In genomic region chr3:109578347-109578746, GRCm38 (mm10) we compare ENCODE assay signal across 19 mouse cellular contexts.
DNase-seq lines count a peak whose midpoint lies in the region; ATAC-seq and TF ChIP-seq lines count a peak whose summit lies in the region.
"Had no signal": no experiment of that assay in that cellular context is flagged by ENCODE, and none has a peak within 500 bp of the region (broad histone marks: within the 10 kb centered on the region; RNA-seq: fewer than 3 reads in every experiment).

No protein-coding gene starts in this region.

- H3K4me3 ChIP-seq in intestine, embryonic 15.5 days (replicated peaks), result no peak overlapping the region
- H3K4me3 ChIP-seq in intestine, postnatal 0 days (ENCODE audit: low read depth, low read length), result no peak overlapping the region
- no peak overlapping the region for H3K4me3 ChIP-seq in kidney, postnatal 0 days (replicated peaks; ENCODE audit: low read depth, low read length)
- H3K4me3 ChIP-seq in small intestine, adult 2 months (ENCODE audit: low read depth, low read length), result no peak overlapping the region
- H3K4me3 ChIP-seq: embryonic facial prominence, embryonic 13.5 days; hindbrain, embryonic 12.5 days; limb, embryonic 12.5 days; liver, embryonic 15.5 days; midbrain, embryonic 13.5 days; neural tube, embryonic 13.5 days had no signal

- 0 out of 2 replicates have a peak, but pooled peaks cover 2% of the 10 kb centered on the region for H3K4me1 ChIP-seq in intestine, embryonic 15.5 days (replicated peaks)
- H3K4me1 ChIP-seq in intestine, postnatal 0 days (replicated peaks; ENCODE audit: control insufficient read depth, insufficient read depth, low read length), result no peaks in the 10 kb centered on the region
- no peaks in the 10 kb centered on the region for H3K4me1 ChIP-seq in kidney, postnatal 0 days (replicated peaks; ENCODE audit: insufficient read depth, low read length)
- H3K4me1 ChIP-seq in small intestine, adult 2 months (ENCODE audit: control insufficient read depth, insufficient read depth, insufficient read length, low read length), result peaks cover 10% of the 10 kb centered on the region; the same call in 1 of the 2 replicates
- H3K4me1 ChIP-seq: hindbrain, embryonic 12.5 days; liver, embryonic 15.5 days; midbrain, embryonic 13.5 days; neural tube, embryonic 13.5 days had no signal

- no peaks in the 10 kb centered on the region for H3K36me3 ChIP-seq in intestine, embryonic 15.5 days
- no peaks in the 10 kb centered on the region for H3K36me3 ChIP-seq in intestine, postnatal 0 days (ENCODE audit: control insufficient read depth, insufficient read depth)
- H3K36me3 ChIP-seq in kidney, postnatal 0 days (ENCODE audit: insufficient read depth, low read length), result no peaks in the 10 kb centered on the region
- H3K36me3 ChIP-seq in small intestine, adult 2 months (ENCODE audit: control insufficient read depth, insufficient read depth, low read length), result no peaks in the 10 kb centered on the region
- H3K36me3 ChIP-seq: embryonic facial prominence, embryonic 13.5 days; hindbrain, embryonic 12.5 days; limb, embryonic 12.5 days; liver, embryonic 15.5 days; midbrain, embryonic 13.5 days had no signal

- TF ChIP-seq POLR2A in small intestine, adult 2 months (IDR thresholded peaks at IDR 0.05; ENCODE audit: low read depth, low read length), result no peak

- peak; percentile 24 for DNase-seq in kidney, postnatal 0 days (ENCODE audit: low spot score)
- DNase-seq in thymus, postnatal 14 days, result no peak
- DNase-seq in adrenal gland, postnatal 25 days, result no peak
- no peak for DNase-seq in layer of hippocampus, postnatal 36 days
- DNase-seq: cerebellum, adult 8-10 months; gastrocnemius, postnatal 36 days; lung, postnatal 10 days; spleen, adult 18-20 months; thymus, adult 2 months had no signal

- H3K4me2 ChIP-seq in intestine, embryonic 15.5 days (replicated peaks), result no peak overlapping the region
- H3K4me2 ChIP-seq in intestine, postnatal 0 days (replicated peaks; ENCODE audit: low read depth), result 0 out of 2 replicates have a peak overlapping the region, but pooled peaks have one; percentile 18
- no peak overlapping the region for H3K4me2 ChIP-seq in kidney, postnatal 0 days (ENCODE audit: low read length)
- H3K4me2 ChIP-seq: embryonic facial prominence, embryonic 13.5 days; hindbrain, embryonic 12.5 days; limb, embryonic 12.5 days; liver, embryonic 15.5 days; midbrain, embryonic 13.5 days; neural tube, embryonic 13.5 days had no signal

- H3K9ac ChIP-seq in intestine, embryonic 15.5 days, result no peak overlapping the region
- H3K9ac ChIP-seq in intestine, postnatal 0 days (ENCODE audit: low read depth, low read length), result no peak overlapping the region
- no peak overlapping the region for H3K9ac ChIP-seq in kidney, postnatal 0 days (ENCODE audit: low read depth, low read length)
- H3K9ac ChIP-seq: embryonic facial prominence, embryonic 13.5 days; hindbrain, embryonic 12.5 days; limb, embryonic 12.5 days; liver, embryonic 15.5 days; midbrain, embryonic 13.5 days; neural tube, embryonic 13.5 days had no signal

- WGBS in intestine, embryonic 15.5 days, result 45% methylated on average over 3 of the region's 3 CpGs
- WGBS in intestine, postnatal 0 days, result 29% methylated on average over 3 of the region's 3 CpGs
- WGBS in kidney, postnatal 0 days, result 49% methylated on average over 3 of the region's 3 CpGs
- 41% methylated on average over 3 of the region's 3 CpGs for WGBS in small intestine, adult 2 months

- no peak overlapping the region for H3K27ac ChIP-seq in intestine, embryonic 15.5 days
- H3K27ac ChIP-seq in intestine, postnatal 0 days (ENCODE audit: low read depth, low read length), result peak overlapping the region; percentile 63
- H3K27ac ChIP-seq in kidney, postnatal 0 days, result peak overlapping the region; percentile 58
- H3K27ac ChIP-seq in small intestine, adult 2 months (ENCODE audit: insufficient read depth, low read depth, low read length), result peak overlapping the region; percentile 84
- H3K27ac ChIP-seq: embryonic facial prominence, embryonic 13.5 days; hindbrain, embryonic 12.5 days; limb, embryonic 12.5 days; liver, embryonic 15.5 days; midbrain, embryonic 13.5 days; neural tube, embryonic 13.5 days had no signal

- peak; percentile 90 for ATAC-seq in intestine, embryonic 15.5 days
- ATAC-seq in intestine, postnatal 0 days, result peak; percentile 98
- ATAC-seq in kidney, postnatal 0 days (replicated peaks; ENCODE audit: low FRiP score, low read depth), result peak; percentile 91
- ATAC-seq: forebrain, embryonic 16.5 days; midbrain, embryonic 13.5 days had no signal

- H3K27me3 ChIP-seq in intestine, embryonic 15.5 days (replicated peaks), result no peaks in the 10 kb centered on the region
- no peaks in the 10 kb centered on the region for H3K27me3 ChIP-seq in intestine, postnatal 0 days (replicated peaks; ENCODE audit: control insufficient read depth, insufficient read depth, low read length)
- no peaks in the 10 kb centered on the region for H3K27me3 ChIP-seq in kidney, postnatal 0 days (ENCODE audit: insufficient read depth, low read length)
- no peaks in the 10 kb centered on the region for H3K27me3 ChIP-seq in small intestine, adult 2 months (ENCODE audit: control insufficient read depth, insufficient read depth, low read length)
- H3K27me3 ChIP-seq: embryonic facial prominence, embryonic 13.5 days; hindbrain, embryonic 12.5 days; limb, embryonic 12.5 days; liver, embryonic 15.5 days; midbrain, embryonic 13.5 days; neural tube, embryonic 13.5 days had no signal

- TF ChIP-seq CTCF in intestine, postnatal 0 days (IDR thresholded peaks at IDR 0.05; ENCODE audit: low read depth), result no peak
- no peak for TF ChIP-seq CTCF in kidney, postnatal 0 days (IDR thresholded peaks at IDR 0.05; ENCODE audit: low read depth)
- TF ChIP-seq CTCF in small intestine, adult 2 months (IDR thresholded peaks at IDR 0.05; ENCODE audit: extremely low read depth, insufficient read length, insufficient replicate concordance, low read depth, low read length), result no peak

- H3K9me3 ChIP-seq in intestine, embryonic 15.5 days, result no peaks in the 10 kb centered on the region
- H3K9me3 ChIP-seq in intestine, postnatal 0 days (ENCODE audit: control insufficient read depth), result no peaks in the 10 kb centered on the region
- no peaks in the 10 kb centered on the region for H3K9me3 ChIP-seq in kidney, postnatal 0 days (replicated peaks; ENCODE audit: low read length)
- H3K9me3 ChIP-seq: embryonic facial prominence, embryonic 13.5 days; hindbrain, embryonic 12.5 days; limb, embryonic 12.5 days; liver, embryonic 15.5 days; midbrain, embryonic 13.5 days; neural tube, embryonic 13.5 days had no signal
